Mouse (Mus musculus): ENCODE results near the gene Ldlr. TPM values are rescaled to one million over a fixed set of nuclear protein-coding genes. Genes with fewer than 3 reads are reported as not detected.
A peak's percentile ranks its signal among the peaks of the same experiment; 100 is the strongest.
"Not testable (repeated sequence)": the region's sequence is repeated elsewhere in the genome, so short reads cannot be mapped to it uniquely, and the experiment has no call there.

Gene Ldlr
- polyA plus RNA-seq, 1 experiment, result 26.9 TPM

DNA sequence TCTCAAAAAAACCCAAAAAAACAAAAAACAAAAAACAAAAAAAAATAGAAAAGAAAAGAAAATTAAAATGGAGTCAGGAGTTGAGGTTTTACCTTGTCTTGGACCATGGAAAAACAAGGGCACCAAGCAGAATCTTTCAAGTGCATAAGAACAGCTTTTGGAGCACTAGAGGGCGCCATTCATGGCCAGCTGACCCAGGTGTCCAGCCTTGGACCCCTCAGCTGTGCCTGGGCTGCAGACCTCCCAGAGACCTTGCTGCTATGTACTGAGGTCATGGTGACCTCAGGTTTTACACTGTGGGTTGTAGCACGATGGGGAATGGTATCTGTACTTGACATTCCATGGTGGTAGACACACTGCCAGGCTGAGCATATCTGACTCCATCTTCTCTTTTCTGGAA is 31.4 kb upstream of the Ldlr start:
- peak; percentile 39 for DNase-seq
- Histone ChIP-seq H3K27me3 (replicated peaks; ENCODE audit: control insufficient read depth, insufficient read depth, low read length) (no peaks in the 10 kb centered on the region), H3K36me3 (ENCODE audit: control insufficient read depth, insufficient read depth, low read length) (no peaks in the 10 kb centered on the region), H3K27ac (ENCODE audit: insufficient read depth, low read depth, low read length) (no peak overlapping the region), H3K4me1 (ENCODE audit: control insufficient read depth, insufficient read depth, low read length) (0 out of 2 replicates have a peak, but pooled peaks cover 3% of the 10 kb centered on the region), H3K4me3 (ENCODE audit: insufficient read depth, low read depth, low read length) (no peak overlapping the region)
- WGBS, result 46% methylated on average over 2 of the region's 2 CpGs
- peak; percentile 68 for TF ChIP-seq CTCF (conservative IDR thresholded peaks at IDR 0.05; ENCODE audit: insufficient read depth, insufficient read length, low read depth, low read length)
- TF ChIP-seq POLR2A (IDR thresholded peaks at IDR 0.05; ENCODE audit: low read depth, low read length), result no peak

DNA sequence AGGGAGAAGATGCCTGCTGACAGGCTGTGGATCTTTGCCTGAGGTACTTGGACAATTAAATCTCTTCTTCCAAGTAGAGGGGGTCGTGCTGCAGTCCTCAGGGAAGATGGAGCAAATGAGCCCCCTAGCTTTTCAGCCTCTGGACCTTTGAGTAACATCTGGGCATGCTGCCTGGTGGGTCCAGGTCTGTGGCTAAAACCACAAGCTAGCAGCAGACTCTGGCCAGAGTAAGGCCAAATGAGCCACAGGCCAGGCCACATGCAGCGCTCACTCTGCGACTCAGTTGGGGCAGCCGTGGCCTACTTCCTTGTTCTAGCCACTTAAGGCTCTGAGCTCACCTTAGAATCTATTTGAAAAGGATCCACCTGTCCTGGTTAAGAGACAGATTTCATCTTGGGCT is 30.8 kb upstream of the Ldlr start:
- Histone ChIP-seq H3K4me1 (ENCODE audit: control insufficient read depth, insufficient read depth, low read length) (0 out of 2 replicates have a peak, but pooled peaks cover 3% of the 10 kb centered on the region), H3K27me3 (replicated peaks; ENCODE audit: control insufficient read depth, insufficient read depth, low read length) (no peaks in the 10 kb centered on the region), H3K4me3 (ENCODE audit: insufficient read depth, low read depth, low read length) (no peak overlapping the region), H3K36me3 (ENCODE audit: control insufficient read depth, insufficient read depth, low read length) (no peaks in the 10 kb centered on the region), H3K27ac (ENCODE audit: insufficient read depth, low read depth, low read length) (no peak overlapping the region)
- 97% methylated on average over 4 of the region's 4 CpGs for WGBS
- no peak for DNase-seq
- TF ChIP-seq POLR2A (IDR thresholded peaks at IDR 0.05; ENCODE audit: low read depth, low read length) (no peak), CTCF (conservative IDR thresholded peaks at IDR 0.05; ENCODE audit: insufficient read depth, insufficient read length, low read depth, low read length) (no peak)

DNA sequence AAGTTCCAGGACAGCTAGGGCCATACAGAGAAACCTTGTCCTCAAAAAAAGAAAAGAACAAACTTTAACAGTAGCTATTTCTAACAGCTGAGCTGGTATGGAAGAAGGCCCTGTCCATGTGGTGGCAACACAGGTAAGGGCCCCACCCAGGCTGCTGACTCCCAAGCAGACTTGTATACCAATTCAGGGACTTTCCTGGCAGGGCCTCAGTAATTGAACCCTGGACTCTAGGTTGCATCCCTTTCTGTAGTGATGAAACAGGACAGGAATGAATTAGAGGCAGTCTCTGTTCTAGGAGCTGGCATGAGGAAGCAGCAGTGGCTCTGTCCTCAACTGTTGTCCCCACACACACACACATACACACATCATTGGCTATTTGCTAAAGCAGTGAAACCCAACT is 29.2 kb upstream of the Ldlr start:
- H3K27ac ChIP-seq (ENCODE audit: insufficient read depth, low read depth, low read length), result no peak overlapping the region
- no peaks in the 10 kb centered on the region for H3K27me3 ChIP-seq (replicated peaks; ENCODE audit: control insufficient read depth, insufficient read depth, low read length)
- TF ChIP-seq CTCF (conservative IDR thresholded peaks at IDR 0.05; ENCODE audit: insufficient read depth, insufficient read length, low read depth, low read length) (no peak), POLR2A (IDR thresholded peaks at IDR 0.05; ENCODE audit: low read depth, low read length) (no peak)
- H3K4me3 ChIP-seq (ENCODE audit: insufficient read depth, low read depth, low read length), result no peak overlapping the region
- H3K4me1 ChIP-seq (ENCODE audit: control insufficient read depth, insufficient read depth, low read length), result 0 out of 2 replicates have a peak, but pooled peaks cover 3% of the 10 kb centered on the region
- H3K36me3 ChIP-seq (ENCODE audit: control insufficient read depth, insufficient read depth, low read length), result no peaks in the 10 kb centered on the region
- no peak for DNase-seq

DNA sequence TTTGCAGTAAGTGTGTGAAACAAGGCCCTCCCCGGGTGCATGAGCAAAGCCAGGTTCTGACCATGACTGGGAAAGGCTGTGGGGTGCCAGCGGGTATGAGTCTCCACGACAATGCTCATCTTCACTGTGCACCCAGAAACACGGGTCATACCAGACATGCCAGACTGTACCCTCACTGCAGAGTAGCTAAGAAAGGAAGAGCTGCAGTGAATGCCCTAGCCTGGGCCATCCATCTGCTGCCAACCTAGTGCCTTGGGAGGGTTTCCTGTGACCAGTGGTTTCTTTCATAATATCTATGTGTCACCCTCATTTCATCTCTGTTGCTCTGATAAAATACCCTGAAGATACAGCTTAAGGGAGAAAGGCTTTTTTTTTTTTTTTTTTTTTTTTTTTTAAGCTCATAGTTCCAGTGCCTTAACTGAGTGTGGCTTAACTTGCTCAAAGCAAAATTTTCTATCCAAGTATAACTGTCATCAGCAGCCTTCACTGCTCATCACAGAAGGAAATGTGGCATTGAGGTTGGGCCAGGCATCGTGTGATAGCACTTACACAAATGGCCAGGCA is 28.0 kb upstream of the Ldlr start:
- no peaks in the 10 kb centered on the region for H3K27me3 ChIP-seq (replicated peaks; ENCODE audit: control insufficient read depth, insufficient read depth, low read length)
- H3K4me1 ChIP-seq (ENCODE audit: control insufficient read depth, insufficient read depth, low read length), result no peaks in the 10 kb centered on the region
- H3K27ac ChIP-seq (ENCODE audit: insufficient read depth, low read depth, low read length), result no peak overlapping the region
- DNase-seq, result no peak
- no peaks in the 10 kb centered on the region for H3K36me3 ChIP-seq (ENCODE audit: control insufficient read depth, insufficient read depth, low read length)
- TF ChIP-seq CTCF (conservative IDR thresholded peaks at IDR 0.05; ENCODE audit: insufficient read depth, insufficient read length, low read depth, low read length), result no peak
- no peak for TF ChIP-seq POLR2A (IDR thresholded peaks at IDR 0.05; ENCODE audit: low read depth, low read length)
- 88% methylated on average over 5 of the region's 5 CpGs for WGBS
- no peak overlapping the region for H3K4me3 ChIP-seq (ENCODE audit: insufficient read depth, low read depth, low read length)

DNA sequence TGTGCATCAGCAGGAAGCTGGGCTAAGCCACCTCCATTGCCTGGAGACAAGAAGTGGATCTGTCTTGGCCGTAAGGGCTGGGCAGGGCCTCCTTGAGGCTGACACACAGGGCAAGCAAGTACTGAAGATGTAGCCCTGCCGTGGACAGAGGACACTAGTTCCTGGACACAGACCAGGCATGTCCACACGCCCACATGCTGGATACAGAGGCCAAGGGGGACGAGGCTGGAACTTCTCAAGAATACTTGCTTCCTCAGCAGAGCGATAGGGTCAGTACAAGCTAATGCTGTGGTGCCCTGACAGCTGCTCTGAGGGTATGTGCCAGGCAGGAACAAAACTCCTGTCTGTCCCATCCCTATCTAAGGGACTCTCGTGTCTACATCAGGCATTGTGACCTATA is 26.2 kb upstream of the Ldlr start:
- Histone ChIP-seq H3K36me3 (ENCODE audit: control insufficient read depth, insufficient read depth, low read length) (no peaks in the 10 kb centered on the region), H3K27me3 (replicated peaks; ENCODE audit: control insufficient read depth, insufficient read depth, low read length) (no peaks in the 10 kb centered on the region), H3K4me3 (ENCODE audit: insufficient read depth, low read depth, low read length) (no peak overlapping the region), H3K27ac (ENCODE audit: insufficient read depth, low read depth, low read length) (no peak overlapping the region), H3K4me1 (ENCODE audit: control insufficient read depth, insufficient read depth, low read length) (no peaks in the 10 kb centered on the region)
- peak; percentile 69 for DNase-seq
- TF ChIP-seq CTCF (conservative IDR thresholded peaks at IDR 0.05; ENCODE audit: insufficient read depth, insufficient read length, low read depth, low read length) (no peak), POLR2A (IDR thresholded peaks at IDR 0.05; ENCODE audit: low read depth, low read length) (no peak)
- 72% methylated on average over 6 of the region's 6 CpGs for WGBS

DNA sequence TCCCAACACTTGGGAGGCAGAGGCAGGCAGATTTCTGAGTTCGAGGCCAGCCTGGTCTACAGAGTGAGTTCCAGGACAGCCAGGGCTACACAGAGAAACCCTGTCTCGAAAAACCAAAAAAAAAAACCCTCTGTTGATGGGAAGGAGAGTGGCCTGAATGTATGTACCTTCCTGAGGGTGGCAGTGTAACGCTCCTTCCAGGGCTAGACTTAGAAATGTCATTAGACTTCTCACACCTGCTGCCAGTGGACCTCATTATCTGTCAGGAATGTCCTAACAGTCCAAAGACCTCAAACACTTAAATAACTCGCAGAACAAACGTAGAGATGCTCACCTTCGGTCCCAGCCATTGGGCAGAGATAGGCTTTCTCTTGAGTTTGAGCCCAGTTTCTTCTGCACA is 24.0 kb upstream of the Ldlr start:
- H3K27me3 ChIP-seq (replicated peaks; ENCODE audit: control insufficient read depth, insufficient read depth, low read length); H3K4me1 ChIP-seq (ENCODE audit: control insufficient read depth, insufficient read depth, low read length); H3K4me3 ChIP-seq (ENCODE audit: insufficient read depth, low read depth, low read length); H3K27ac ChIP-seq (ENCODE audit: insufficient read depth, low read depth, low read length); H3K36me3 ChIP-seq (ENCODE audit: control insufficient read depth, insufficient read depth, low read length): not testable (repeated sequence)
- 75% methylated on average over 6 of the region's 6 CpGs for WGBS
- peak; percentile 19 for DNase-seq
- TF ChIP-seq CTCF (conservative IDR thresholded peaks at IDR 0.05; ENCODE audit: insufficient read depth, insufficient read length, low read depth, low read length), result peak; percentile 33

DNA sequence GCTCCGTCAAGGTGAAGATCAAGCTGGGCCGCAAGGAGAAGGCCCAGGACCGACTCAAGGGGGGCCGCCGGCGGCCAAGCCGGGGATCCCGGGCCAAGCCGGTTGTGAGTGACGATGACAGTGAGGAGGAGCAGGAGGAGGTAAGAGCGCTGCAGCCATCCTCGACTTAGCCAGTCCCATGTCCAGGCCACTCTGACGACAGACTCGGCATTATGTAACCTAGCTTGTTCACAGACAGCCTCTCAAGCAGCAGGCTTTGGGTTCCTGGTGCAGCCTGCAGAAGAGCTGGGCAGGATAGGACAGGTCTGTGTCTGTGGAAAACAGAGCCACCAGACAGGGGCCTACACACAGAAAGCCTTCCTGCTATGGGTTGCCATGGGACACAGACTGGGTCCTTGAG is 22.2 kb upstream of the Ldlr start:
- no peak overlapping the region for H3K27ac ChIP-seq (ENCODE audit: insufficient read depth, low read depth, low read length)
- 88% methylated on average over 14 of the region's 14 CpGs for WGBS
- H3K4me1 ChIP-seq (ENCODE audit: control insufficient read depth, insufficient read depth, low read length), result no peaks in the 10 kb centered on the region
- TF ChIP-seq POLR2A (IDR thresholded peaks at IDR 0.05; ENCODE audit: low read depth, low read length) (no peak), CTCF (conservative IDR thresholded peaks at IDR 0.05; ENCODE audit: insufficient read depth, insufficient read length, low read depth, low read length) (no peak)
- no peak for DNase-seq
- H3K36me3 ChIP-seq (ENCODE audit: control insufficient read depth, insufficient read depth, low read length), result no peaks in the 10 kb centered on the region
- no peaks in the 10 kb centered on the region for H3K27me3 ChIP-seq (replicated peaks; ENCODE audit: control insufficient read depth, insufficient read depth, low read length)
- no peak overlapping the region for H3K4me3 ChIP-seq (ENCODE audit: insufficient read depth, low read depth, low read length)

Data from kidney, adult 2 months (tissue).